Mouse (Mus musculus) midbrain, embryonic 11.5 days (tissue): ENCODE results near the gene Nutf2. TPM values are rescaled to one million over a fixed set of nuclear protein-coding genes. Genes with fewer than 3 reads are reported as not detected.
A peak's percentile ranks its signal among the peaks of the same experiment; 100 is the strongest.
"Not testable (repeated sequence)": the region's sequence is repeated elsewhere in the genome, so short reads cannot be mapped to it uniquely, and the experiment has no call there.

Experiments used
- ATAC-seq: fragments of 200-750 bp; cut with Nextera tagmentation; 2 replicates; pipeline ENCODE4 v1.8.0; 2017; ENCODE audit warnings: moderate TSS enrichment, moderate library complexity; ENCODE audit not compliant: low FRiP score
- DNase-seq: peaks from one replicate; pipeline ENCODE4 v3.0.0; 2015; ENCODE audit warnings: low spot score; ENCODE audit errors: missing footprints
- H3K27ac ChIP-seq: fragments of 300-500 bp; sonication (generic); 2 replicates; pipeline ENCODE4 v1.5.1; 2014; ENCODE audit warnings: low read depth, low read length
- H3K27me3 ChIP-seq: fragments of 300-500 bp; sonication (generic); 2 replicates; pipeline ENCODE4 v1.6.1; 2014; ENCODE audit warnings: mild to moderate bottlenecking, low read length, moderate library complexity, mixed read lengths; ENCODE audit not compliant: control insufficient read depth, insufficient read depth
- H3K36me3 ChIP-seq: fragments of 300-500 bp; sonication (generic); 2 replicates; pipeline ENCODE4 v1.6.1; 2014; ENCODE audit warnings: mild to moderate bottlenecking, low read length, moderate library complexity, mixed read lengths; ENCODE audit not compliant: control insufficient read depth, insufficient read depth
- H3K4me1 ChIP-seq: fragments of 300-500 bp; sonication (generic); 2 replicates; pipeline ENCODE4 v1.6.1; 2014; ENCODE audit warnings: low read length; ENCODE audit not compliant: control insufficient read depth, insufficient read depth
- H3K4me2 ChIP-seq: fragments of 300-500 bp; sonication (generic); 2 replicates; pipeline ENCODE4 v1.6.1; 2014; ENCODE audit warnings: mild to moderate bottlenecking, moderate library complexity
- H3K4me3 ChIP-seq: fragments of 300-500 bp; sonication (generic); 2 replicates; pipeline ENCODE4 v1.5.1; 2014; ENCODE audit warnings: low read depth, low read length
- H3K9ac ChIP-seq: fragments of 300-500 bp; sonication (generic); 2 replicates; pipeline ENCODE4 v1.6.1; 2014; ENCODE audit warnings: low read length
- H3K9me3 ChIP-seq: fragments of 300-500 bp; sonication (generic); 2 replicates; pipeline ENCODE4 v1.6.1; 2016; ENCODE audit warnings: low read length; ENCODE audit not compliant: control insufficient read depth
- WGBS: fragments of 180-500 bp; shearing (Covaris S2); extraction: QIAGEN DNeasy Blood & Tissue Kit; methylation state at CpG from one replicate; pipeline ENCODE4 v1.1.7; 2014; 5-methylcytosine and 5-hydroxymethylcytosine counted together
- polyA plus RNA-seq: library from polyadenylated mRNA; unstranded; fragments of >200 nt; fragmentation: Nextera tagmentation; extraction: Ambion mirVana; gene quantifications from 2 replicates; pipeline ENCODE4 v1.2.1, GENCODE M21; 2014

The Nutf2 gene
- polyA plus RNA-seq, 1 experiment from 2014 or later: 367 TPM

GRCm38 (mm10) chr8:105826861-105827848 lies 33.2 kb upstream of the Nutf2 start, which contains the start of the genes Ranbp10 and Tsnaxip1:
Gene Ranbp10 (minus strand): TSS chr8:105827350.
Gene Tsnaxip1 (plus strand): TSS chr8:105827731.
- Histone ChIP-seq H3K4me1 (peaks cover 10% of the 10 kb centered on the region), H3K27ac (no peak within 1 kb of the TSS), H3K9me3 (no peaks in the 10 kb centered on the region), H3K27me3 (no peaks in the 10 kb centered on the region), H3K4me2 (peak within 1 kb of the TSS; percentile 89), H3K4me3 (peak within 1 kb of the TSS; percentile 80), H3K9ac (peak within 1 kb of the TSS; percentile 86), H3K36me3 (peaks cover 9% of the 10 kb centered on the region)
- under 1% methylated on average over 52 of the region's 52 CpGs for WGBS
- DNase-seq (peak; percentile 99), ATAC-seq (peak; percentile 98)

GRCm38 (mm10) chr8:105833740-105834139 lies 26.6 kb upstream of the Nutf2 start:
- 89% methylated on average over 2 of the region's 2 CpGs for WGBS
- DNase-seq: not testable (repeated sequence)

GRCm38 (mm10) chr8:105835318-105835717 lies 25.1 kb upstream of the Nutf2 start:
- H3K4me1 ChIP-seq: no peaks in the 10 kb centered on the region
- DNase-seq: peak; percentile 90
- no peak overlapping the region for H3K4me2 ChIP-seq
- no peak for ATAC-seq
- no peaks in the 10 kb centered on the region for H3K9me3 ChIP-seq
- WGBS: 29% methylated on average over 11 of the region's 11 CpGs
- no peak overlapping the region for H3K4me3 ChIP-seq
- no peaks in the 10 kb centered on the region for H3K27me3 ChIP-seq
- H3K27ac ChIP-seq: no peak overlapping the region
- no peaks in the 10 kb centered on the region for H3K36me3 ChIP-seq
- H3K9ac ChIP-seq: no peak overlapping the region

More at GRCm38 (mm10) chr8:105833740-105834139, 26.6 kb upstream of the Nutf2 start:
- H3K4me2 ChIP-seq, H3K4me1 ChIP-seq, H3K36me3 ChIP-seq, H3K4me3 ChIP-seq, H3K27ac ChIP-seq, ATAC-seq, H3K27me3 ChIP-seq, H3K9me3 ChIP-seq, H3K9ac ChIP-seq: not testable (repeated sequence)

- H3K36me3 ChIP-seq: no peaks in the 10 kb centered on the region; the same call in 1 of the 2 replicates
- no peak overlapping the region for H3K9ac ChIP-seq
- DNase-seq (no peak), ATAC-seq (no peak)
- H3K27ac ChIP-seq: no peak overlapping the region
- 86% methylated on average over 6 of the region's 6 CpGs for WGBS
- H3K4me2 ChIP-seq: no peak overlapping the region
- no peaks in the 10 kb centered on the region for H3K9me3 ChIP-seq
- H3K27me3 ChIP-seq: no peaks in the 10 kb centered on the region
- no peaks in the 10 kb centered on the region for H3K4me1 ChIP-seq
- H3K4me3 ChIP-seq: no peak overlapping the region
Observed at GRCm38 (mm10) chr8:105836991-105837390, 23.4 kb upstream of the Nutf2 start.

GRCm38 (mm10) chr8:105839209-105839608 lies 21.2 kb upstream of the Nutf2 start:
- H3K9ac ChIP-seq: no peak overlapping the region
- 95% methylated on average over 5 of the region's 5 CpGs for WGBS
- no peaks in the 10 kb centered on the region for H3K9me3 ChIP-seq
- DNase-seq (no peak), ATAC-seq (no peak)
- H3K4me2 ChIP-seq: no peak overlapping the region
- peaks cover 5% of the 10 kb centered on the region for H3K36me3 ChIP-seq
- H3K27me3 ChIP-seq: no peaks in the 10 kb centered on the region
- no peak overlapping the region for H3K27ac ChIP-seq
- no peak overlapping the region for H3K4me3 ChIP-seq
- no peaks in the 10 kb centered on the region for H3K4me1 ChIP-seq

GRCm38 (mm10) chr8:105846678-105847077 lies 13.7 kb upstream of the Nutf2 start:
- DNase-seq: no peak
- Histone ChIP-seq H3K36me3 (peaks cover 31% of the 10 kb centered on the region), H3K4me2 (no peak overlapping the region), H3K9ac (no peak overlapping the region), H3K4me1 (peaks cover 6% of the 10 kb centered on the region), H3K27ac (no peak overlapping the region), H3K9me3 (no peaks in the 10 kb centered on the region), H3K4me3 (no peak overlapping the region), H3K27me3 (no peaks in the 10 kb centered on the region)
- no peak for ATAC-seq
- WGBS: 88% methylated on average over 11 of the region's 11 CpGs

- no peak for ATAC-seq
- Histone ChIP-seq H3K27ac (no peak overlapping the region), H3K9me3 (no peaks in the 10 kb centered on the region), H3K4me3 (no peak overlapping the region), H3K27me3 (no peaks in the 10 kb centered on the region), H3K9ac (no peak overlapping the region), H3K4me1 (peaks cover 6% of the 10 kb centered on the region), H3K4me2 (no peak overlapping the region; the same call in 1 of the 2 replicates), H3K36me3 (peaks cover 22% of the 10 kb centered on the region)
- no peak for DNase-seq
- WGBS: 77% methylated on average over 4 of the region's 4 CpGs
Observed at GRCm38 (mm10) chr8:105850014-105850413, 10.4 kb upstream of the Nutf2 start.

GRCm38 (mm10) chr8:105850611-105851010 lies 9.8 kb upstream of the Nutf2 start:
- no peaks in the 10 kb centered on the region for H3K9me3 ChIP-seq
- no peak for ATAC-seq
- H3K27ac ChIP-seq: no peak overlapping the region
- H3K9ac ChIP-seq: peak overlapping the region; percentile 22; the same call in 1 of the 2 replicates
- 82% methylated on average over 7 of the region's 7 CpGs for WGBS
- H3K4me2 ChIP-seq: peak overlapping the region; percentile 31
- no peaks in the 10 kb centered on the region for H3K27me3 ChIP-seq
- H3K4me3 ChIP-seq: no peak overlapping the region
- H3K4me1 ChIP-seq: peaks cover 6% of the 10 kb centered on the region
- peaks cover 22% of the 10 kb centered on the region for H3K36me3 ChIP-seq
- no peak for DNase-seq

- WGBS: under 1% methylated on average over 34 of the region's 34 CpGs
- Histone ChIP-seq H3K27ac (no peak overlapping the region), H3K4me1 (peaks cover 15% of the 10 kb centered on the region), H3K9me3 (no peaks in the 10 kb centered on the region), H3K36me3 (peaks cover 14% of the 10 kb centered on the region), H3K27me3 (no peaks in the 10 kb centered on the region), H3K4me3 (peak overlapping the region; percentile 81), H3K9ac (peak overlapping the region; percentile 69), H3K4me2 (peak overlapping the region; percentile 48)
- ATAC-seq: peak; percentile 80
- peak; percentile 97 for DNase-seq
Observed at GRCm38 (mm10) chr8:105851651-105852143, 8.7 kb upstream of the Nutf2 start.
